In genomic region chr6:145747671-145748640, GRCm38 (mm10) we compare ENCODE assay signal across 8 mouse cellular contexts. TPM values are rescaled to one million over a fixed set of nuclear protein-coding genes. Genes with fewer than 3 reads are reported as not detected.
DNase-seq lines count a peak whose midpoint lies in the region; ATAC-seq and TF ChIP-seq lines count a peak whose summit lies in the region.

No protein-coding gene starts in this region.

- H3K4me1 ChIP-seq in heart, embryonic 13.5 days: peaks cover 58% of the 10 kb centered on the region
- H3K4me1 ChIP-seq in limb, embryonic 14.5 days (ENCODE audit: control insufficient read depth, insufficient read depth, low read length): peaks cover 13% of the 10 kb centered on the region

- intact Hi-C loops in gastrocnemius, adult 2 months (cut with DNase I): loop anchor here (2.0 to 5.0 kb wide), 3 partner anchors 21 to 61 kb away; no protein-coding TSS in a partner anchor
- intact Hi-C loops in gastrocnemius, postnatal 36 days (cut with DNase I): loop anchor here (5.0 kb wide), 1 partner anchor 44 kb away; no protein-coding TSS in a partner anchor

- no peak for TF ChIP-seq POLR2A in limb, embryonic 14.5 days (IDR thresholded peaks at IDR 0.05; ENCODE audit: borderline replicate concordance, extremely low read depth, insufficient read depth, insufficient read length)

- H3K4me2 ChIP-seq in heart, embryonic 13.5 days: peak overlapping the region; percentile 80
- peak overlapping the region; percentile 75 for H3K4me2 ChIP-seq in limb, embryonic 14.5 days (replicated peaks; ENCODE audit: low read depth, low read length, severe bottlenecking)

- no peaks in the 10 kb centered on the region for H3K9me3 ChIP-seq in heart, embryonic 13.5 days
- no peaks in the 10 kb centered on the region for H3K9me3 ChIP-seq in limb, embryonic 14.5 days (ENCODE audit: control insufficient read depth, low read length)

- no peak for ATAC-seq in heart, embryonic 13.5 days (ENCODE audit: extremely low read depth, insufficient number of reproducible peaks, low FRiP score, low TSS enrichment)
- ATAC-seq in limb, embryonic 14.5 days (ENCODE audit: low FRiP score, low read depth): no peak

- peak; percentile 29; the same call in 1 of the 2 replicates for TF ChIP-seq CTCF in gastrocnemius, adult 2 months (IDR thresholded peaks at IDR 0.05)

- H3K9ac ChIP-seq in heart, embryonic 13.5 days: peak overlapping the region; percentile 94
- peak overlapping the region; percentile 95 for H3K9ac ChIP-seq in limb, embryonic 14.5 days (ENCODE audit: low read depth, low read length, severe bottlenecking)

- H3K4me3 ChIP-seq in gastrocnemius, adult 2 months: peak overlapping the region; percentile 96
- H3K4me3 ChIP-seq in heart, embryonic 13.5 days: peak overlapping the region; percentile 88
- peak overlapping the region; percentile 88 for H3K4me3 ChIP-seq in limb, embryonic 14.5 days (replicated peaks; ENCODE audit: low read length)

- WGBS in heart, embryonic 13.5 days: 7% methylated on average over 16 of the region's 16 CpGs
- WGBS in limb, embryonic 14.5 days: 11% methylated on average over 16 of the region's 16 CpGs

- peak; percentile 42 for DNase-seq in gastrocnemius, adult 2 months
- DNase-seq in gastrocnemius, postnatal 36 days: no peak
- DNase-seq in adipocyte (ENCODE audit: low spot score): peak; percentile 29
- no peak for DNase-seq in limb, embryonic 14.5 days (ENCODE audit: low spot score)
- DNase-seq in retina, postnatal 1 day: peak; percentile 44
- DNase-seq in left cerebral cortex, adult 18-20 months (ENCODE audit: low spot score in 2 of 2): no peak
- DNase-seq in gastrocnemius, adult 8-10 months (ENCODE audit: low spot score in 2 of 2): no peak

- no peaks in the 10 kb centered on the region for H3K27me3 ChIP-seq in heart, embryonic 13.5 days (replicated peaks)
- H3K27me3 ChIP-seq in limb, embryonic 14.5 days (ENCODE audit: control insufficient read depth, insufficient read depth, low read length): no peaks in the 10 kb centered on the region

- H3K36me3 ChIP-seq in heart, embryonic 13.5 days: peaks cover 15% of the 10 kb centered on the region
- peaks cover 17% of the 10 kb centered on the region for H3K36me3 ChIP-seq in limb, embryonic 14.5 days (ENCODE audit: control insufficient read depth, insufficient read depth, low read length)

- H3K27ac ChIP-seq in gastrocnemius, adult 2 months: peak overlapping the region; percentile 96
- peak overlapping the region; percentile 97 for H3K27ac ChIP-seq in heart, embryonic 13.5 days (replicated peaks)
- peak overlapping the region; percentile 94 for H3K27ac ChIP-seq in limb, embryonic 14.5 days (replicated peaks; ENCODE audit: low read depth, low read length)

RNA-seq across cellular contexts. Expression of gene Rassf8, which starts 1.4 kb away (rescaled TPM):
- 10 to 100 TPM; 25.5 to 42.7 TPM for total RNA-seq in gastrocnemius, adult 2 months (2021)
- 10 to 100 TPM; 27.0 to 29.8 TPM for total RNA-seq in gastrocnemius, postnatal 36 days (2021)
- 7.4 and 7.6 TPM in 2 replicates for polyA plus RNA-seq in heart, embryonic 13.5 days (2015; fragmentation: Nextera tagmentation; extraction: Ambion mirVana)
- 42.5 and 43.3 TPM in 2 replicates for polyA plus RNA-seq in limb, embryonic 14.5 days (2012; rRNA removed)
- polyA plus RNA-seq in limb, embryonic 14.5 days (2014; fragmentation: Nextera tagmentation; extraction: Ambion mirVana): 20.8 and 23.0 TPM in 2 replicates
- total RNA-seq in left cerebral cortex, adult 18-20 months (2021): 10 to 100 TPM; 16.3 to 18.9 TPM
- total RNA-seq in gastrocnemius, adult 8-10 months (2022): 10 to 100 TPM; 24.1 to 34.3 (median 26.5) TPM

Comparison
In these comparisons a context has a peak if more than half of its experiments do, and no peak if none do; other contexts are left out.
1. DNase-seq: peak in gastrocnemius, adult 2 months (single experiment), adipocyte (single experiment) and retina, postnatal 1 day (single experiment); none in gastrocnemius, postnatal 36 days (0 of 2), limb, embryonic 14.5 days (single experiment), left cerebral cortex, adult 18-20 months (0 of 2) and gastrocnemius, adult 8-10 months (0 of 2).
2. Peak in every context shown above with its lines, with median percentiles within 50 percentile points of each other: H3K27ac ChIP-seq and H3K4me3 ChIP-seq.